Mouse (Mus musculus) heart, postnatal 0 days (tissue): Measurements from ENCODE around the gene Gtpbp3. TPM values are rescaled to one million over a fixed set of nuclear protein-coding genes. Genes with fewer than 3 reads are reported as not detected.

Experiments
- ATAC-seq: fragments of 200-750 bp; cut with Nextera tagmentation; 2 replicates; pipeline ENCODE4 v1.8.0; 2017; ENCODE audit warnings: low read depth, moderate number of reproducible peaks, moderate library complexity; ENCODE audit not compliant: insufficient read depth
- DNase-seq: peaks from one replicate; pipeline ENCODE4 v3.0.0-alpha.2; 2016; ENCODE audit warnings: low spot score
- H3K27ac ChIP-seq: fragments of 300-500 bp; sonication (generic); 2 replicates; pipeline ENCODE4 v1.5.1; 2014; ENCODE audit warnings: low read depth, mild to moderate bottlenecking
- H3K27me3 ChIP-seq: fragments of 300-500 bp; sonication (generic); 2 replicates; pipeline ENCODE4 v1.6.1; 2014; ENCODE audit warnings: low read length, mixed read lengths; ENCODE audit not compliant: control insufficient read depth, insufficient read depth
- H3K36me3 ChIP-seq: fragments of 300-500 bp; sonication (generic); replicated peaks from 2 replicates; pipeline ENCODE4 v1.6.1; 2014; ENCODE audit warnings: low read length, mixed read lengths; ENCODE audit not compliant: control insufficient read depth, insufficient read depth
- H3K4me1 ChIP-seq: fragments of 300-500 bp; sonication (generic); 2 replicates; pipeline ENCODE4 v1.6.1; 2014; ENCODE audit warnings: antibody characterized with exemption; ENCODE audit not compliant: control insufficient read depth, insufficient read depth
- H3K4me2 ChIP-seq: fragments of 300-500 bp; sonication (generic); 2 replicates; pipeline ENCODE4 v1.6.1; 2014; ENCODE audit warnings: low read depth, mild to moderate bottlenecking, low read length, moderate library complexity
- H3K4me3 ChIP-seq: fragments of 300-500 bp; sonication (generic); 2 replicates; pipeline ENCODE4 v1.5.1; 2014; ENCODE audit warnings: low read depth, low read length
- H3K9ac ChIP-seq: fragments of 300-500 bp; sonication (generic); replicated peaks from 2 replicates; pipeline ENCODE4 v1.6.1; 2014; ENCODE audit warnings: low read depth, low read length, mixed read lengths
- H3K9me3 ChIP-seq: fragments of 300-500 bp; sonication (generic); replicated peaks from 2 replicates; pipeline ENCODE4 v1.6.1; 2016; ENCODE audit warnings: low read length; ENCODE audit not compliant: control insufficient read depth
- CTCF ChIP-seq: IDR thresholded peaks from 2 replicates; pipeline ENCODE4 v1.5.1; 2016; ENCODE audit warnings: antibody characterized with exemption, control low read depth, low read depth
- EP300 ChIP-seq: IDR thresholded peaks from 2 replicates; pipeline ENCODE4 v1.6.1; 2016; ENCODE audit warnings: antibody characterized with exemption, low read depth
- WGBS: fragments of 180-500 bp; shearing (Covaris S2); extraction: QIAGEN DNeasy Blood & Tissue Kit; methylation state at CpG from one replicate; pipeline ENCODE4 v1.1.7; 2014; 5-methylcytosine and 5-hydroxymethylcytosine counted together
- polyA plus RNA-seq: library from polyadenylated mRNA; unstranded; fragments of >200 nt; fragmentation: Nextera tagmentation; extraction: Ambion mirVana; gene quantifications from 2 replicates; pipeline ENCODE4 v1.2.1, GENCODE M21; 2015
- total RNA-seq: library from RNA; depleted of rRNA; stranded (reverse); fragments of >200 nt; gene quantifications from 2 replicates; pipeline ENCODE4 v1.2.3, GENCODE M21; 2014; ENCODE audit warnings: low replicate concordance; rRNA removed

The Gtpbp3 gene
- 21.1 and 36.7 TPM in 2 replicates for total RNA-seq
- 10.3 and 11.3 TPM in 2 replicates for polyA plus RNA-seq

- DNase-seq (peak; percentile 75), ATAC-seq (peak; percentile 54)
- peak within 1 kb of the TSS; percentile 89 for H3K4me3 ChIP-seq
- under 1% methylated on average over 33 of the region's 33 CpGs for WGBS
- peaks cover 10% of the 10 kb centered on the region for H3K4me1 ChIP-seq
- no peak for TF ChIP-seq EP300
- no peak; the same call in 1 of the 2 replicates for TF ChIP-seq CTCF
- H3K36me3 ChIP-seq: peaks cover 23% of the 10 kb centered on the region
- peak within 1 kb of the TSS; percentile 69 for H3K9ac ChIP-seq
- peak within 1 kb of the TSS; percentile 90 for H3K27ac ChIP-seq
- no peaks in the 10 kb centered on the region for H3K9me3 ChIP-seq
- H3K27me3 ChIP-seq: no peaks in the 10 kb centered on the region
- peak within 1 kb of the TSS; percentile 98 for H3K4me2 ChIP-seq
Measured at GRCm38 (mm10) chr8:71487691-71488445, at the start of gene Gtpbp3. Gtpbp3 (plus strand) TSS chr8:71488103.

GRCm38 (mm10) chr8:71441404-71441803 is 46.5 kb upstream of the Gtpbp3 start:
- H3K9me3 ChIP-seq: no peaks in the 10 kb centered on the region
- ATAC-seq: no peak
- WGBS: 0% methylated on average over 7 of the region's 7 CpGs
- H3K4me3 ChIP-seq: no peak overlapping the region
- no peaks in the 10 kb centered on the region for H3K4me1 ChIP-seq
- no peaks in the 10 kb centered on the region for H3K36me3 ChIP-seq
- peak; percentile 82 for DNase-seq
- H3K27me3 ChIP-seq: 0 out of 2 replicates have a peak, but pooled peaks cover 9% of the 10 kb centered on the region
- no peak overlapping the region for H3K4me2 ChIP-seq
- peak; percentile 84 for TF ChIP-seq CTCF
- no peak for TF ChIP-seq EP300
- H3K9ac ChIP-seq: no peak overlapping the region
- no peak overlapping the region for H3K27ac ChIP-seq

GRCm38 (mm10) chr8:71445096-71445495 is 42.8 kb upstream of the Gtpbp3 start:
- H3K36me3 ChIP-seq: no peaks in the 10 kb centered on the region
- no peak overlapping the region for H3K27ac ChIP-seq
- no peaks in the 10 kb centered on the region for H3K9me3 ChIP-seq
- 0 out of 2 replicates have a peak, but pooled peaks cover 9% of the 10 kb centered on the region for H3K27me3 ChIP-seq
- H3K4me1 ChIP-seq: no peaks in the 10 kb centered on the region
- no peak overlapping the region for H3K4me3 ChIP-seq
- no peak overlapping the region for H3K9ac ChIP-seq
- no peak for TF ChIP-seq EP300
- TF ChIP-seq CTCF: no peak
- WGBS: 66% methylated on average over 7 of the region's 7 CpGs
- no peak overlapping the region for H3K4me2 ChIP-seq
- no peak for DNase-seq
- no peak for ATAC-seq

GRCm38 (mm10) chr8:71451337-71451736 is 36.6 kb upstream of the Gtpbp3 start:
- Histone ChIP-seq H3K4me2 (no peak overlapping the region), H3K9me3 (no peaks in the 10 kb centered on the region), H3K4me3 (no peak overlapping the region), H3K27me3 (no peaks in the 10 kb centered on the region), H3K27ac (no peak overlapping the region), H3K4me1 (no peaks in the 10 kb centered on the region), H3K9ac (no peak overlapping the region), H3K36me3 (no peaks in the 10 kb centered on the region)
- TF ChIP-seq CTCF: no peak
- no peak for TF ChIP-seq EP300
- WGBS: 54% methylated on average over 4 of the region's 4 CpGs
- no peak for ATAC-seq
- DNase-seq: no peak

GRCm38 (mm10) chr8:71451777-71452176 is 36.1 kb upstream of the Gtpbp3 start:
- WGBS: 48% methylated on average over 11 of the region's 11 CpGs
- H3K4me3 ChIP-seq: no peak overlapping the region

More at GRCm38 (mm10) chr8:71451777-71452176, 36.1 kb upstream of the Gtpbp3 start:
- no peak for ATAC-seq
- no peak overlapping the region for H3K9ac ChIP-seq
- TF ChIP-seq CTCF: no peak
- no peak for TF ChIP-seq EP300
- H3K27me3 ChIP-seq: no peaks in the 10 kb centered on the region
- no peaks in the 10 kb centered on the region for H3K9me3 ChIP-seq
- no peak for DNase-seq
- H3K27ac ChIP-seq: no peak overlapping the region
- H3K36me3 ChIP-seq: no peaks in the 10 kb centered on the region; the same call in 1 of the 2 replicates
- no peak overlapping the region for H3K4me2 ChIP-seq
- H3K4me1 ChIP-seq: no peaks in the 10 kb centered on the region
